Mouse (Mus musculus): ENCODE results near the gene Grip2. TPM values are rescaled to one million over a fixed set of nuclear protein-coding genes. Genes with fewer than 3 reads are reported as not detected.

Grip2 gene
- total RNA-seq, 2 experiments from 2014 or later = 4.5 to 5.2 TPM

DNA sequence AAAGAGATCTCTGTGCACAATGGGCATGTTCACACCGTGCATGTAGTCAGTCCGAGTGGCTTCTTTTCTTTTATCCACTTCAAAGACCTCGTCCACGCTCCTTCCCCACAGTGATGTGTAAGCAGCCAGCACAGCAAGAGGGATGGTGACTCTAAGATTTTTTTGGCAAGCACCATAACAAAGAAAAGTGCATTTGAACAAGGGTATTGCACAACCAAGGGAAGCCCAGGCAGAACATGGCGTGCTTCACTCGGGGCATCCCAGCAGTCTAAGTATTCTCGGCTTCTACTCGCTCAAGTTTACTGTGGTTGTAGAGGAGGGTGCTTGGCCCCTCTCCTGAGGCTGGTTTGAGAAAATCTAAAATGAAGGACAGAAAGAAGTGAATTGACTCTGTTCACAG is 84.1 kb downstream of the Grip2 start:
- H3K4me3 ChIP-seq = no peak overlapping the region
- no peak for TF ChIP-seq CTCF (IDR thresholded peaks at IDR 0.05)
- DNase-seq = no peak
- intact Hi-C loops (cut with DNase I) = no loop called here
- H3K27ac ChIP-seq = peak overlapping the region; percentile 77

DNA sequence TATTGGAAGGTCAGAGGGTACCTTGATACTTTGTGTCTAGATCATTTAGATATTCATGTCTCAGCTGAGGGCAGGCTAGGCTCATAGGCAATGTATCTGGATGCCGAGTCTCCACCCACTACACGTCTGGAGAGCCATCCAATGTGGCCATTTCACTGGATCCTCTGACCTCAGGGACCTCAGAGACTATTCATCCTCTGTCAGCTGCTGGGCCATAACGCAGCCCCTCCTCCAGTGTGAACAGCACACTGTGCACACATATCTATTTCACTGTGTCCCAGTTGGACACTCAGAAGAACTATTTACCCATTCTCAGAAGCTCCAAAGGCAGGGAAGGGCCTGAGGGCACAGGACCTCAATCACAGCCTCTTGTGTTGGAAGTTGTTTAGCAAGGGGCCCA is 84.6 kb downstream of the Grip2 start:
- intact Hi-C loops (cut with DNase I) = no loop called here
- H3K27ac ChIP-seq = peak overlapping the region; percentile 77
- peak; percentile 56 for DNase-seq
- TF ChIP-seq CTCF (IDR thresholded peaks at IDR 0.05) = no peak
- no peak overlapping the region for H3K4me3 ChIP-seq

DNA sequence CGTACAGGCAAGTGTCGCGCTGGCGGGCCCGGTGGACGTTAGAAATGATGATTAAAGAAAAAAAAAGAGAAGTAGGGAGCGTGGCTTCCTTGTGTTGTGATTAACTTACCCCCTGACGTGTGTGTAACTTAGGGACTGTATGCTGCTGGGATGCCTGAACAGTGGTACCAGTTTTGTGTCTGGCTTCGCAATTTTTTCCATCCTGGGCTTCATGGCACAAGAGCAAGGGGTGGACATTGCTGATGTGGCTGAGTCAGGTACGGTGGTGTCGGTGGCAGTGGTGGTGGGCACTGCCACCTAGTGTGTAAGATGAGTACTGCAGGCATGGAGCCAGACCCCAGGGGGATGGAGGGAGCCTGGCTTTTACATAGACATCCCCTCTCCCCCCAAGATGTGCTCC is 86.0 kb downstream of the Grip2 start:
- intact Hi-C loops (cut with DNase I) = loop anchor here (1.0 kb wide), 2 partner anchors 165 to 214 kb away; no protein-coding TSS in a partner anchor
- Histone ChIP-seq H3K27ac (peak overlapping the region; percentile 77), H3K4me3 (no peak overlapping the region)
- no peak; the same call in 1 of the 2 replicates for TF ChIP-seq CTCF (IDR thresholded peaks at IDR 0.05)
- DNase-seq = peak; percentile 80

DNA sequence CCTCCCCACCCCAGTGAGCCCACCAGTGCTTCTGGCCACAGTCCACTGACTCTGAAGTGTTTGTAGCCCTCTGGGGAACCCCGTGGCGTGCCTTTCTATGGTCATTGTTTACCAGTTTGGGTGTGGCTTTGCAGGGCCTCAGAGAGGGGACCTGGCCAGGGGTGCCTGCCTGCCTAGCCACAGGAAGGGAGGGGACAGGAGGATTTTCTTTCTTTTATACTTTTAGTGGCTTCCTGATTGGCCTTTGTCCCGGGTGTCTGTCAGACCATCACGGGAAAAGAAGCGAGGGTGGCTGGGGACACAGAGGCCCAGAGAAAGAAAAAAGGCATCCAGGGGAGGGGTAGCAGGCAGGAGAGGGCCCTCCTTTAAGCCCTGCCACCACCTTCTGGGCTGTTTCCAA is 89.0 kb downstream of the Grip2 start:
- DNase-seq = no peak
- Histone ChIP-seq H3K27ac (peak overlapping the region; percentile 57), H3K4me3 (no peak overlapping the region)
- TF ChIP-seq CTCF (IDR thresholded peaks at IDR 0.05) = no peak
- intact Hi-C loops (cut with DNase I) = loop anchor here (2.0 kb wide), 1 partner anchor 53 kb away; the partner anchor contains the start of gene Slc6a6

DNA sequence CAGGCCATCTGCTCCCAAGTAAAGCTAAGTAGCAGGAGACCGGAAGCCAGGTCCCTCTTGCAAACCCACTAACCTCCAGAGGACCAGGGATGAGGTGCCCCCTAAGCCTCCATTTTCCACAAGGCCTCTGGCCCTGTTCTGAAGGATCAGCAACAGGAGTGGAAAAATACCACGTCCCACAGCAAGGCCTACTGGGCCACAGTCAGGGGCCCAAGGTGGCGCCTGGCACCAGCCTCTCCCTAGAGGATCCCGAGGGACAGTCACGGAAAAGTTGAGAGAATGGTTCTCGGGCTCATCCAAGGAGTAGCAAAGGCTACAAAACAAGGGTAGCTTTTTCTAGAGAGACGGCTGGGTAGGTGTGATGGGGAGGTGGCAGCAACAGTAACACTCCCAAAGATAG is 89.6 kb downstream of the Grip2 start:
- intact Hi-C loops (cut with DNase I) = no loop called here
- Histone ChIP-seq H3K4me3 (no peak overlapping the region), H3K27ac (peak overlapping the region; percentile 57)
- no peak for DNase-seq
- no peak for TF ChIP-seq CTCF (IDR thresholded peaks at IDR 0.05)

DNA sequence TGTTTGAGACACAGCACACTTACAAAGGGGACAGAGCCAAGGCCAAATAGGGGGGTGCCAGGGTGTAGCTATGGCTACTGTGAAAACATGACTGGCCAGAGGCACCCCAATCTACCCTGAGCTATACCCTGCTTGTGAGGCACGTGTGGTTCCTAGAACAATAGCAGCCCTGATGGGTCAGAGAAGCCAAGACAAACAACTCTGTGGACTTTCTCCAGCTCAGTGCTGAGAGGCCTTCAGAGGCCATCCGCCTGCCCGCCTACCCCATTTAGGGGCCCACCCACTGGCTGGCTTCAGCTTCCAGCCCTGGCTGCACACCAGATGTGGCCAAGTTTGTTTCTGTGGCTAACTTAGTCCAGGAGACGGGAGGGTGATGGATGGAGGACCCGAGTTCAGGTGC is 90.6 kb downstream of the Grip2 start:
- intact Hi-C loops (cut with DNase I) = no loop called here
- Histone ChIP-seq H3K4me3 (no peak overlapping the region), H3K27ac (peak overlapping the region; percentile 57)
- no peak for TF ChIP-seq CTCF (IDR thresholded peaks at IDR 0.05)
- peak; percentile 73 for DNase-seq

DNA sequence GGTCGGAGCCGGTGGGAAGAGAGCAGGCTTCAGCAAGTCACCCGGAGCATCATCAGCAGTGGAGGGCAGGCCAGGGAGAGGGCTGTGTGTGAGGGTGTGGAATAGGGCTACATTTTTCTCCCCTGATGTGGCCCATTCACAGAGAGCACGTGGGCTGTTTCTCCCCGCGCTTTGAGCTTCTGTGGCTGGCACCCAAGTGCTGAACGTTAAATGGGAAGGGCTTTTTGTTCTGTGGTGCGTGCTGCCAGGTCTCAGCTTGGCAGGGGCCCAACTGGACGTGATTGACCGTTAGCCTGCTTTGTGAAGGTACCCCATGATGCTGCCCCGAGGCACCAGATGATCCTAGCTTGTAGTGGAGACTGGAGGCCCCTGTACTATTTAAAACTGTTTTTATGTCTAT is 94.9 kb downstream of the Grip2 start:
- Histone ChIP-seq H3K27ac (peak overlapping the region; percentile 28), H3K4me3 (no peak overlapping the region)
- no peak for DNase-seq
- TF ChIP-seq CTCF (IDR thresholded peaks at IDR 0.05) = no peak
- intact Hi-C loops (cut with DNase I) = no loop called here

DNA sequence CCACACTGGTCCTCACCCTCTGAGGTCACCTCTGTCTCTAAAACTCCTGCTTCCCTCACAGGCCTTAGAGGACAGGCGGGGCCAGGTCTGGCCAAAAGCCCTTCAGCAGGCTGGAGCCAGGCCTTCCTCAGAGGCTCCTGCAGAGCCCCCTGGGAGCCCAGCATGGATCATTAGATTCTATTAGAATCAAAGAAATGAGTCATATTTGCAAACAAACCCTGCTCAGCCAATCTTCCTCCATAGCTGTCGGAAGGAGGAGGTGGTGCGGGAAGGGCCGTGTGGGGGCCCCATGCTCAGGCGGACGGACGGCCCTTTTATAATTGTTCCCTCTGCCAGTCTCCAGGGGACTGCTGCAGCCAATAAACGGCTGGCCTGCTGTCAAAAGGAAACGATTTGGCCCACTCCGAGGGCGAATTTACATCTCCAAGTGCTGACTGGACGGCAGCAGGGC is 97.3 kb downstream of the Grip2 start:
- Histone ChIP-seq H3K27ac (peak overlapping the region; percentile 86), H3K4me3 (peak overlapping the region; percentile 35)
- DNase-seq = peak; percentile 93
- no peak for TF ChIP-seq CTCF (IDR thresholded peaks at IDR 0.05)
- intact Hi-C loops (cut with DNase I) = no loop called here

DNA sequence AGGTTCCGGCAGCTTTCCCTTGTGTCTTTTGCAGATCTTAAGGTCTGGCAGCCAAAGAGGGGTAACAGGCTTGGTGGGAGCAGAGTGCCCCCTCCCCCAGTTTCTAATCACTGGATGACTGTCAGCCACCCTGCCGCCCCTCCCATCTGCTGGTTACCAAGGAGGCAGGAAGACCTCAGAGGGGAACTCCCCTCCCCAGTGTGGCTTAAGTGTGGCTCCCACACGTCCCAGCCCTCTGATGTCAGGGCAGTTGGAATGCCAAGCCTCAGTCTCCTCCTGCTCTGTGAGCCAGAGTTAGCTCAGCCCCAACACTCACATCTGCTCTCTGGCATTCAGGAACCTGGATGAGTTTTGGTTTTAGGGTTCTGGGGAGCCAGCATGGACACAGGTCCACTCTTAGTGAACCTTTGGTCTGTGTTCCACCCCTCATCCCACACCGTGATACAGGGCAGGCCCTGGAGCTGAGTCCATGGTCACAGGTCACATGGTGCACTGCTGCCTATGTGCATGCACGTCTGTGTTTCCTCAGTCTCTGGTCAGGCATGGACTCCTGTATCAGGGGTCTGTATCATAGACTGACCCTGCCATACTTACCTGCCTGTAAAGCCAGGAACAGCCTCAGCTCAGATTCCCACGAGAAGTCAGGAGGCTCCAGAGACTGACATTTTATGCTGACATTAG is 98.0 kb downstream of the Grip2 start:
- peak; percentile 68 for DNase-seq
- H3K27ac ChIP-seq = peak overlapping the region; percentile 86
- peak overlapping the region; percentile 35 for H3K4me3 ChIP-seq
- intact Hi-C loops (cut with DNase I) = no loop called here
- TF ChIP-seq CTCF (IDR thresholded peaks at IDR 0.05) = no peak

DNA sequence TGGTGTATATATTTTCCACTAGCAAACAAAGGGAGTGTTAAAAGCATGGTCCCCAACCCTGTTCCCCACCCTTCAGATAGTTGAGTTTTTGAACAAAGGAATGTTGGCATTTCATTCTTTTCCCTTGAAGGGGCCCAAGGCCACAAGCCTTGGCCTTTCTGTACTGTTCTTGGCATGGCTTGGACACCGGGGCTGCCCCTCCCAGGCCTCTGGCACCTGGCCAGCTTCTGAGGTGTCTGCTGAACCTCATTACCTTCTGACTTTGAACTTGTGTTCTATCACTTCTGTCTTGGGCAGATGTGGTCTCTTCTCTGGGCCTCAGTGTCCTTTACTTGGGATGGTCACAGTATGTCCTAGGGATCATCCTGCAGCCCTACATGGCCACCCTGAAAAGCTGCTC is 99.7 kb downstream of the Grip2 start:
- intact Hi-C loops (cut with DNase I) = no loop called here
- DNase-seq = peak; percentile 67
- no peak overlapping the region for H3K4me3 ChIP-seq
- peak overlapping the region; percentile 86 for H3K27ac ChIP-seq
- no peak for TF ChIP-seq CTCF (IDR thresholded peaks at IDR 0.05)

DNA sequence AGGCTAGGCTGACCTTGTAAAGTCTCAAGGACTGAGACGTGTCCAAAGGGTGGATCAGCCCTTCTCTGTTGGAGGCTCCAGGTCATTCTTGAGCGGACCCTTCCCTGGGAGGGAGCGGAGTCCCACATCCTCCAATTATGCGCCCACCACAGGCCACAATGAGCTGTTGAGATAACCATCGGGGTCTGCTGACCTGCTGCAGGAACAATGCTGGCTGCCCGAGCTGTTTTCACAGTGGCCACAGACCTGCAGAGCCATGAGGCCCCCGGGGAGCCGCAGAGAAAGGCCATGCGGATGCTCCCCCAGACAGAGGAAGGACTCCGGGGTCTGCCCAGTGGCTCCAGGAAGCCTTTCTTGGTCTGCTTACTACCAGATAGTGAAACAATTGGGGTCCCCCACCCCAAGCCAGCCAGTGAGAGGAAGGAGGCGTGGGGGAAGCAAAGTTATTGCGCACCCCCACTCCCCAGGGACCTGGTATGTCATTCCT is 105.8 kb downstream of the Grip2 start:
- intact Hi-C loops (cut with DNase I) = no loop called here
- TF ChIP-seq CTCF (IDR thresholded peaks at IDR 0.05) = no peak
- Histone ChIP-seq H3K4me3 (no peak overlapping the region), H3K27ac (peak overlapping the region; percentile 64)
- DNase-seq = peak; percentile 57

DNA sequence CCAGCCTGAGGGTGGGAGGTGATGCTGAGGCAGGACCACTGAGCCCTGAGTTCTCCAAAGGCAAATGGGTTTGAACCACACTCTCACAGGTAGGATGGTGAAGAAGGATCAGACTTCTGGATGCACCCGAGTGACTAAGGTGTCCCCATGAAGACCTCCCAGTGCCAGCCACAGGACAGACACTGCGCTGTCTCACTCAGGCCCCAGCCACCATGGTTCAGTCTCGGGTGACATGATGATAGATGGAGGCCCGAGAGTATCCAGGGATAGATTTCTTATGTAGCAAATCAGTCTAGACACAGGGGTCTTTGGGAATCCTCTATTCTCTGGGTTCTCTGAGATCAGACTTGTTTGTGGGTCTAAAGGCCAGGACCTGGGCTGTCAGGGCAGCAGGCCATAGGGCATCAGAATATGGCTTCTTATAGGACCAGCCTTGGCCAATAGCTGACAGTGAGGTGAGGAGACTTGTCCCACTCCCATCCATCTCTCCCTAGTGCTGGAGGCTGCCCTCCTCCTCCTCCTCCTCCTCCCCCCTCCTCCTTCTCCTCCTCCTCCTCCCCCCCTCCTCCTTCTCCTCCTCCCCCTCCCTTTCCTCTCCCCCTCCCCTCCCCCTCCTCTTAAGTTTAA is 106.3 kb downstream of the Grip2 start:
- Histone ChIP-seq H3K4me3 (no peak overlapping the region), H3K27ac (peak overlapping the region; percentile 91)
- intact Hi-C loops (cut with DNase I) = no loop called here
- no peak for DNase-seq
- TF ChIP-seq CTCF (IDR thresholded peaks at IDR 0.05) = no peak

DNA sequence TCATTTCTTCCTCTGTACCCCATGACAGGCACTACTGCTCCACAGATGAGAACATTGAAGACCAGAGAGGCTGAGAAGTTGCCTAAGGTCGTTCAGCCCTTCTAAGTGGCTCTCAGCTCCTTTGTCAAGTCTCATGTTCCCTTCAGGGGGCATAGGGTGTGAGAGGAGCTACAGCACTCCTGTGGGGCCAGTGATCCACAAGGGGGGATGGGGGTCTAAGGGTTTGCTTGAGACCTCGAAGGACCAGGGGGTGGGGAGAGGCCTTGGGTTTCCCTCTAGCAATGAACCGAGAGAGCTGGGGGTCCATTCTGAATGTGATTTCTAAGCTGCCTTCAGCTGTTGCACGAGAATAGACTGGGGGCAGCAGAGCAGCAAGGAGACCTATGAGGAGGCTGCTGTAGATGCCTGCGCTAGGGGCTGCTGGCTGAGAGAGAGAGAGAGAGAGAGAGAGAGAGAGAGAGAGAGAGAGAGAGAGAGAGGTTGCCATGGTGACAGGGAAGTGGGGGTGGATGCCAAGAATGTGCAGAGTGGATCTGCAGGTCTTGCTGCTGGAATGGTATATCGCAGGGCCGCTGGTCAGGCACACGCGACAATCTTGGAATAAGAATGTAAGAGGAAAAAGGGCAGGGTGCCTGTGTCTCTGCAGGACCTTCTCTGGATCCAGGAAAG is 107.1 kb downstream of the Grip2 start:
- TF ChIP-seq CTCF (IDR thresholded peaks at IDR 0.05) = no peak
- DNase-seq = no peak
- Histone ChIP-seq H3K4me3 (no peak overlapping the region), H3K27ac (peak overlapping the region; percentile 91)
- intact Hi-C loops (cut with DNase I) = no loop called here
